Mouse (Mus musculus): ENCODE data around the gene Tnfaip8l1. TPM values are rescaled to one million over a fixed set of nuclear protein-coding genes. Genes with fewer than 3 reads are reported as not detected.
A peak's percentile ranks its signal among the peaks of the same experiment; 100 is the strongest.

Tnfaip8l1 gene
- polyA plus RNA-seq, 1 experiment = 2.1 TPM

- H3K4me1 ChIP-seq (ENCODE audit: control insufficient read depth, insufficient read depth, low read length) = no peaks in the 10 kb centered on the region; the same call in 1 of the 2 replicates
- TF ChIP-seq CTCF (IDR thresholded peaks at IDR 0.05; ENCODE audit: borderline replicate concordance, insufficient read depth, low read length) (no peak), POLR2A (IDR thresholded peaks at IDR 0.05; ENCODE audit: low read depth, low read length) (no peak)
- H3K4me3 ChIP-seq (ENCODE audit: insufficient read depth, low read length) = no peak overlapping the region
- no peak overlapping the region for H3K27ac ChIP-seq (ENCODE audit: insufficient read depth, low read length)
Measured at GRCm38 (mm10) chr17:56212676-56213075, 50.4 kb downstream of the Tnfaip8l1 start.

GRCm38 (mm10) chr17:56214229-56214628, 52.0 kb downstream of the Tnfaip8l1 start:
- TF ChIP-seq CTCF (IDR thresholded peaks at IDR 0.05; ENCODE audit: borderline replicate concordance, insufficient read depth, low read length) (no peak), POLR2A (IDR thresholded peaks at IDR 0.05; ENCODE audit: low read depth, low read length) (no peak)
- Histone ChIP-seq H3K27ac (ENCODE audit: insufficient read depth, low read length) (no peak overlapping the region), H3K4me3 (ENCODE audit: insufficient read depth, low read length) (no peak overlapping the region), H3K4me1 (ENCODE audit: control insufficient read depth, insufficient read depth, low read length) (no peaks in the 10 kb centered on the region; the same call in 1 of the 2 replicates)

GRCm38 (mm10) chr17:56217670-56218069, 55.4 kb downstream of the Tnfaip8l1 start:
- Histone ChIP-seq H3K27ac (ENCODE audit: insufficient read depth, low read length) (no peak overlapping the region), H3K4me3 (ENCODE audit: insufficient read depth, low read length) (peak overlapping the region; percentile 93), H3K4me1 (ENCODE audit: control insufficient read depth, insufficient read depth, low read length) (no peaks in the 10 kb centered on the region; the same call in 1 of the 2 replicates)
- TF ChIP-seq POLR2A (IDR thresholded peaks at IDR 0.05; ENCODE audit: low read depth, low read length) (no peak), CTCF (IDR thresholded peaks at IDR 0.05; ENCODE audit: borderline replicate concordance, insufficient read depth, low read length) (no peak)

- peak within 1 kb of the TSS; percentile 42; the same call in 1 of the 2 replicates for H3K27ac ChIP-seq (ENCODE audit: insufficient read depth, low read length)
- H3K4me3 ChIP-seq (ENCODE audit: insufficient read depth, low read length) = peak within 1 kb of the TSS; percentile 93
- TF ChIP-seq CTCF (IDR thresholded peaks at IDR 0.05; ENCODE audit: borderline replicate concordance, insufficient read depth, low read length) = no peak
- peak; percentile 73 for TF ChIP-seq POLR2A (IDR thresholded peaks at IDR 0.05; ENCODE audit: low read depth, low read length)
- no peaks in the 10 kb centered on the region; the same call in 1 of the 2 replicates for H3K4me1 ChIP-seq (ENCODE audit: control insufficient read depth, insufficient read depth, low read length)
Measured at GRCm38 (mm10) chr17:56218377-56219191, 56.3 kb downstream of the Tnfaip8l1 start, which contains the start of gene Dpp9. Gene Dpp9 (minus strand): TSS chr17:56218905.

GRCm38 (mm10) chr17:56219251-56219650, 57.0 kb downstream of the Tnfaip8l1 start:
- Histone ChIP-seq H3K27ac (ENCODE audit: insufficient read depth, low read length) (0 out of 2 replicates have a peak overlapping the region, but pooled peaks have one; percentile 4), H3K4me3 (ENCODE audit: insufficient read depth, low read length) (peak overlapping the region; percentile 61), H3K4me1 (ENCODE audit: control insufficient read depth, insufficient read depth, low read length) (no peaks in the 10 kb centered on the region; the same call in 1 of the 2 replicates)
- TF ChIP-seq CTCF (IDR thresholded peaks at IDR 0.05; ENCODE audit: borderline replicate concordance, insufficient read depth, low read length) (no peak), POLR2A (IDR thresholded peaks at IDR 0.05; ENCODE audit: low read depth, low read length) (no peak)

- H3K27ac ChIP-seq (ENCODE audit: insufficient read depth, low read length) = no peak overlapping the region
- H3K4me3 ChIP-seq (ENCODE audit: insufficient read depth, low read length) = peak overlapping the region; percentile 9; the same call in 1 of the 2 replicates
- H3K4me1 ChIP-seq (ENCODE audit: control insufficient read depth, insufficient read depth, low read length) = no peaks in the 10 kb centered on the region; the same call in 1 of the 2 replicates
- TF ChIP-seq CTCF (IDR thresholded peaks at IDR 0.05; ENCODE audit: borderline replicate concordance, insufficient read depth, low read length) = no peak
- TF ChIP-seq POLR2A (IDR thresholded peaks at IDR 0.05; ENCODE audit: low read depth, low read length) = no peak
Measured at GRCm38 (mm10) chr17:56219805-56220204, 57.5 kb downstream of the Tnfaip8l1 start.

Other genes with a start within 250 kb of the Tnfaip8l1 start
- gene Zfp119b, start 213.0 kb upstream of the Tnfaip8l1 start, polyA plus RNA-seq (2011; ENCODE audit: insufficient read length, low read depth, missing spikeins) = 4.6 and 5.4 TPM in 2 replicates
- not detected in 2 replicates for gene Ebi3, start 209.8 kb upstream of the Tnfaip8l1 start, polyA plus RNA-seq (2011; ENCODE audit: insufficient read length, low read depth, missing spikeins)
- 8.0 and 8.9 TPM in 2 replicates for gene Yju2, start 203.4 kb upstream of the Tnfaip8l1 start, polyA plus RNA-seq (2011; ENCODE audit: insufficient read length, low read depth, missing spikeins)
- 0.39 TPM in 1 of 2 replicates, not detected in the other for gene Shd, start 192.0 kb upstream of the Tnfaip8l1 start, polyA plus RNA-seq (2011; ENCODE audit: insufficient read length, low read depth, missing spikeins)
- 5.9 and 9.5 TPM in 2 replicates for gene Fsd1, start 176.0 kb upstream of the Tnfaip8l1 start, polyA plus RNA-seq (2011; ENCODE audit: insufficient read length, low read depth, missing spikeins)
- gene Stap2, start 156.9 kb upstream of the Tnfaip8l1 start, polyA plus RNA-seq (2011; ENCODE audit: insufficient read length, low read depth, missing spikeins) = 0.35 and 0.58 TPM in 2 replicates
- gene Mpnd, start 156.8 kb upstream of the Tnfaip8l1 start, polyA plus RNA-seq (2011; ENCODE audit: insufficient read length, low read depth, missing spikeins) = 45.3 and 51.1 TPM in 2 replicates
- gene Sh3gl1, start 125.8 kb upstream of the Tnfaip8l1 start, polyA plus RNA-seq (2011; ENCODE audit: insufficient read length, low read depth, missing spikeins) = 89.5 and 105 TPM in 2 replicates
- 13.3 and 13.9 TPM in 2 replicates for gene Chaf1a, start 122.0 kb upstream of the Tnfaip8l1 start, polyA plus RNA-seq (2011; ENCODE audit: insufficient read length, low read depth, missing spikeins)
- gene Ubxn6, start 87.4 kb upstream of the Tnfaip8l1 start, polyA plus RNA-seq (2011; ENCODE audit: insufficient read length, low read depth, missing spikeins) = 35.2 and 36.6 TPM in 2 replicates
- 55.0 and 57.9 TPM in 2 replicates for gene Hdgfl2, start 82.8 kb upstream of the Tnfaip8l1 start, polyA plus RNA-seq (2011; ENCODE audit: insufficient read length, low read depth, missing spikeins)
- 0.14 and 0.70 TPM in 2 replicates for gene Plin4, start 52.7 kb upstream of the Tnfaip8l1 start, polyA plus RNA-seq (2011; ENCODE audit: insufficient read length, low read depth, missing spikeins)
- not detected in 2 replicates for gene Plin5, start 44.9 kb upstream of the Tnfaip8l1 start, polyA plus RNA-seq (2011; ENCODE audit: insufficient read length, low read depth, missing spikeins)
- gene Lrg1, start 40.5 kb upstream of the Tnfaip8l1 start, polyA plus RNA-seq (2011; ENCODE audit: insufficient read length, low read depth, missing spikeins) = not detected in 2 replicates
- gene Sema6b, start 22.1 kb upstream of the Tnfaip8l1 start, polyA plus RNA-seq (2011; ENCODE audit: insufficient read length, low read depth, missing spikeins) = 0.21 and 0.52 TPM in 2 replicates
- gene Mydgf, start 21.4 kb downstream of the Tnfaip8l1 start, polyA plus RNA-seq (2011; ENCODE audit: insufficient read length, low read depth, missing spikeins) = 55.2 and 63.0 TPM in 2 replicates
- 27.8 and 28.8 TPM in 2 replicates for gene Dpp9, start 56.4 kb downstream of the Tnfaip8l1 start, polyA plus RNA-seq (2011; ENCODE audit: insufficient read length, low read depth, missing spikeins)
- 9.7 and 10.6 TPM in 2 replicates for gene Fem1a, start 94.3 kb downstream of the Tnfaip8l1 start, polyA plus RNA-seq (2011; ENCODE audit: insufficient read length, low read depth, missing spikeins)
- 11.1 and 15.6 TPM in 2 replicates for gene Ticam1, start 114.3 kb downstream of the Tnfaip8l1 start, polyA plus RNA-seq (2011; ENCODE audit: insufficient read length, low read depth, missing spikeins)
- gene Plin3, start 130.4 kb downstream of the Tnfaip8l1 start, polyA plus RNA-seq (2011; ENCODE audit: insufficient read length, low read depth, missing spikeins) = 37.4 and 41.2 TPM in 2 replicates
- not detected in 2 replicates for gene Arrdc5, start 137.8 kb downstream of the Tnfaip8l1 start, polyA plus RNA-seq (2011; ENCODE audit: insufficient read length, low read depth, missing spikeins)
- 48.0 and 50.2 TPM in 2 replicates for gene Uhrf1, start 140.8 kb downstream of the Tnfaip8l1 start, polyA plus RNA-seq (2011; ENCODE audit: insufficient read length, low read depth, missing spikeins)
- 21.8 and 30.8 TPM in 2 replicates for gene Kdm4b, start 163.6 kb downstream of the Tnfaip8l1 start, polyA plus RNA-seq (2011; ENCODE audit: insufficient read length, low read depth, missing spikeins)

Data from embryonic fibroblast, embryonic 13.5 days (primary cell).